Mouse (Mus musculus) telencephalon, adult 2 months (tissue): ENCODE data around the gene Vmp1.

ENCODE experiments used
- DNase-seq: peaks from one replicate; pipeline ENCODE4 v3.0.0-alpha.2; 2011; ENCODE audit warnings: low read depth, low spot score

The Vmp1 gene

DNA sequence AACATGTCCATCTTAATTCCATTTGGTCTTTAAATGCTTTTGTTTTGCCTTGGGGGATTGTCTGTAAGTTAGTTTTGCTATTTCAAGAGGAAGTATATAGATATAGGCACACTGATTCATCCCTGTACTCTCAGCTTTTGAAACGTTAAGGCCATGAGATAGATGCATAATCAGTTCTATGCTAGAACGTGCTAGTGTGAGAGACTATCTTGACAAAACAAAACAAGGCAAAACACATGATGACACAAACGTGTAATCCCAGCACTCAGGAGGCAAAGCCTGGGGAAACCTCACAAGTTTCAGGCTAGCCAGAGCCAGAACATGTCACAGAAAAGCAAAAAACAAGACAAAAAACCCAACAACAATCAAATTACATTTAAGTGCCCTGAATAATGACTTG lies 10.9 kb downstream of the Vmp1 start:
- no peak for DNase-seq

DNA sequence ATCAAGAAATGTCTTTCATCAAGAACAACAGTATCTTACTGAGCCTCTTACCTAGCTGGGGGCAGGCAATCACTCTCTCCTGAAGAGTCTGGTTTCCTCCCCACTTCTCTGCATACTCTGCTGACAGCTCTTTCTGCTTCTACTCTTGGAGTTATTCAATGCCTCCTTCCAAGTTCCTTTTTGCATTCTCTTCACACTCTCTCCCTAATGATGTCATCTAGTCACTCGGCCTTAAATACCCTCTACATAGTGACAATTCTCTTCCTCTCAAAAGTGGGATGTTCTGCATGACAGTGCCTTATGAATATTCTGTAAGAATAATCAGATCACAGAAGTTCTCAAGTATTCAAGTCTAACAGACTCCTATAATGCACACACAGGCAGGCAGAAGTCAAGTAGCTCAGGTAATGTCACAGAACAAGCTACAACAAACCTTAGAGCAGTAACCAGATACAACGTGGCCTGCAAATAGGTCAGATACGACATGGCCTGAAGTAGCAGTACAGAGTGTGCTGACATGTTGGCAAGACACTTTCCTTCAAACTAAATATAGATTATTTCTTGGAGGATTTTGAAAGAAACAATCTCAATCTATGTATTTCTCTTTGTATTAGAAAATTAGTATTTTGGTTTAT lies 12.5 kb downstream of the Vmp1 start:
- DNase-seq = peak; percentile 83

DNA sequence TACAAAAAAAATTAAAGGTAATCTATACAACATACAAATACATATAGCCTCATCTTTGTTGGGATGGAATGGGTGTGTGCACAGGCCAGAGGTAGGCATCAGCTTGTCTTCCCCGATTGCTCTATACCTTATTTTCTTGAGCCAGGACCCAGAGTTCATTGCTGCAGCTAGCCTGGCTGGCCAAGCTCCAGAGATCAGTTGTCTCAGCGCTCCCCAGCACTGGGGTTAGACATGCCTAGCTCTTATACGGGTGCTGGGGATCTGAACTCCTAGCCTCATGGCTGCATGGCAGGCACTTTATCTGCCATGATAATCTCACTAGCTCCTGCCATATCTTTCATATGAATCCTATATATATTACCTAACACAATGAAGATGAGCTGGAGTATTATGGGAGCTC lies 15.5 kb downstream of the Vmp1 start:
- no peak for DNase-seq

DNA sequence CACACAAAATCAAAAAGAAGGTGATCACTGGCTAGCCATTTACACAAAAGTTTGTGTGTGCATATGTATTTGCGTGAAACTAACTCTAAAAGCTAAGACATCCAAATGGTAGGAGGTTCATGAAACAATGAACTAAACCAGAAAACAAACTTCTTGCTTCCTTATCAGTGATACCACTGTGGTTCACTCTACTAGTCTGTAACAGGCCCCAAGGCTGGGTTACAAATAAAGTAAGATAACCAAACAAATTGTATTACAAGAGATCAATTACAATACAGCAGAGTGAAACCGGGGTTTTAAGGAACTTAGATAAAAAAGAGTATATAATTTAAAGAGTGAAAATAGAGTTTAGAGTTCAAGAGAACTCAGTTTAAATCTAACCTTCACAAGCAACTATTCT lies 16.1 kb downstream of the Vmp1 start:
- DNase-seq = no peak

DNA sequence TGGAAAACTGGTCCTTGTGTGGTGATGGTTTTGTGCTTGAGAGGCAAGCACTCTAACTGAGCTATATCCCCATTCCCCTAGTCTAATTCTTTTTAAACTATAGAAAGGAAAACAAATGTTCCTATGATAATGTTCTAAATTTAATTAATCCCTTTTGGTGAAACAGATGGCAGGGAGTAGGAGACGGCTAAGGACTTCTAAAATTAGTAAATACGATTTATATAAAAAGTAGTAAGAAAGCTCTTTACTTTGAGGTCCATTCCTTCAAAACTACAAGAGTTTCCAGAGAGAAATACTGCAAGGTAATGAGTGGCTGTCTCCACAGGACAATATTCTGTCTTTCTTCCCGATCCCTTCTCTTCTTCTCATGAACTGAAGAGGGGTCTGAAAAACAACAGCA lies 19.2 kb downstream of the Vmp1 start:
- DNase-seq = peak; percentile 77

DNA sequence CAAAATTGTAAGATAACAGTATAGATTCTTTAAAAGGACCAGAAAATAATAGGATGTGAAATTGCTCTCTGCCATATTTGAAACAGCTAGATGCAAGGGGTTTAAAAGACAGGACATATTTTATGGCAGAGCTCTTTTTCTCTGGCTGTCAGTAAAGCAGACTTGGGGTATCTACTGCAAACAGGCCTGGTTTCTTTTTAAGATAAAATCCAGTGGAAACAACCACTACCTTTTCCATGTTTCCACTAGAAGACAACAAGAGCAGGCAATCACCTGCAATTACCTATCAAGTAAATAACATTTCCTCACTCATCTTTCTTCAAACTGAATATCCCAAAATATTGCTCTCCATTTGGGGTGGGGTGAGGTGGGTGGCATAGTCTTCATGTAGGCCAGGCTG lies 19.7 kb downstream of the Vmp1 start:
- DNase-seq = no peak

DNA sequence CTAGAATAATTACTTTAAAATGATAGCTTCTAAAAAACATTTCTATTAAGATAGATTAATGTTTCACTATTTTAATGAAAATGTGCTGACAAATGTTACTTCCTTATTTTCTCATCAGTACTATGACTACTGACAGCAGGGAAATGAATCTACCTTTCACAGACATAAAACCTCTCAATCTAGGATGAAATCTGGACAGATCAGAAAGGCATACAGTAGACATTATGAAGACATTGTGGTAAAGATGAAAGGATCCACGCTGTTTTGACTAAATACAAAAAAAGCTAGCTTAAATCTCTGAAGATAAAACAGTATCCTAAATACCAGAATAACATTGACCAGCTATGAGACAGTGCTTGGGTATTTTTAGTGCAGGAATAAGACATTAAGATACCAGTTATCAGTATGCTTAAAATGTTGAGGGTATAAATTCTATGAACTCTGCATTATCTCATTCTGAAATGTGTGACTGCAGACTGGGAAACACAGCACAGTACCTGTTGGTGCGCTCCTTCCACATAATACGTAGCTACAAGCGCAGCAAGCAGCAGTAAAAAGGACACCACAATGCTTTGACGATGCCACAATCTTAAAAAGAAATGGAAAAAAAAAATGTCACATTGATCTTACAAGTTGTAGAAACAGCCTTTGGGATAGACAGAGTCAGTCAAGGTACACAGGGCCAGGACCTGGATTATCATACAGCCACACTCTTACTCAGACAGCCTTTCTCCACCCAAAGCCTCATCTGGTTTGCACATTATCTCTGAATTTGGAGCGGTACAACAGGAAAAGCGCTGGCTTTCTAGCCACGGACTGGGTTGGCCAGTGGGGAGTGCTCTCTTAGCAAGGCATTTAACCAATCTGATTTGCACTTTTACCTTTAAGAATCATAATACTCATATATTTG lies 20.4 kb downstream of the Vmp1 start:
- DNase-seq = no peak

DNA sequence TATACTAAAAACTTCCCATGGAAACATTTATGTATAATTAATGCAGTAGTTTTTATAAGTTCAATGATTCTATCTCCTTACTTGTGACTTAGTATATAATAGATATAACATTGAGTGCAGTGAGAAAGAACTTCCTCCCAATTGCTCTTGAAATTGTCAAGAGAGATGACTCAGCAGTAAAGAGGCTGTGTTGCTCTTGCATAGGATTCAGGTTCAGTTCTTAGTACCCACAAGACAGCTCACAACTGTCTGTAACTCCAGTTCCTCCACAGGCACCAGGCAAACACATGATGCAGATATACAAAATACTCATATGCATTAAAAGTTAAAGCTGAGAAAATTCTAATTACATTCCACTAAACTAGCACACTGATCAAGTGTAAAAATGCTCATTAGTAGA lies 25.8 kb downstream of the Vmp1 start:
- DNase-seq = no peak

DNA sequence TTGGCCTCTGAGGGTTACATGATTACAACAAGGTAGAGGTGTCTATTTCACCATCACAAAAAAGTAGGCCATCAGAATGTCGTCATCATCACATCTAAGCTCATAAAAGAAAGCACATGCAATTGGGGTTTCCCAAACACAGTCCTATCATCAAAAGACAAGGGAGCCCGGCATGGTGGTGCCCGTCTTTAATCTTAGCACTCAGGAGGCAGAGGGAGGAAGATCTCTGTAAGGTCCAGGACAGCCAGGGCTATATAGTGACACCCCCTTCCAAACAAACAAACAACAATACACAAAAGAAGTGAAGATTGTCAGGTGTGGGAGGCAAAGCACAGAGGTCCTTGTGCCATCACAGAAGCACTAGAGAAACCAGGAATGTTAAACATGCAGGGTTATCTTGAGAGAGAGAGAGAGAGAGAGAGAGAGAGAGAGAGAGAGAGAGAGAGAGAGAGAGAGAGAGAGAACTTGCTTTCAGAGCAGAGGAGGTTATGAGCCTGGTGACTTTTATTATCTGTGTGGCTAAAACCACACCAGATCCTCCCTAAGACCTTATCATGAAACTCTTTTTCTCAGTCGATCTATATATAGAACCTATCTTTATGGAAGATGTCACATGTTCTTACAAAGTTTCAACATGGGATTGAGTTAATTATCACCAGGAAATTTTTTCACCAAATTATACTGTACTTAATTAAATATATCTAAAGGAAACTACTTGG lies 26.6 kb downstream of the Vmp1 start:
- DNase-seq = no peak

DNA sequence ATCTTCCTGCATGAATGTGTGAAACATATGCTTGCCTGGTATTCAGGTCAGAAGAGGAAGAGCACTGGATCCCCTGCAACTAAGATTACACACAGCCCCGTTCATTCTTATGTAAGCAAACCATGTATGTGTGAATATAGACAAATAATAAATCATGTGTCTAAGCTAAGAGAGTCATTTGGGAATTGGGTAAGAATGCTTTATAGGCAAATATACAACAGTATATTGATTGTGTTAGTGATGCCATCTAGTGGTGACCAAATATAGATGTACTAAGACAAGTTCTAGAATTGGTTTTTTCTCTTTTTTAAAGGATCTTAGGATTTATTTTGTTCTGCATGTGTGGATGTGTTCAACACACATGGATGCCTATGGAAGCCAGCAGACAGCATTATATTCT lies 28.0 kb downstream of the Vmp1 start:
- no peak for DNase-seq

DNA sequence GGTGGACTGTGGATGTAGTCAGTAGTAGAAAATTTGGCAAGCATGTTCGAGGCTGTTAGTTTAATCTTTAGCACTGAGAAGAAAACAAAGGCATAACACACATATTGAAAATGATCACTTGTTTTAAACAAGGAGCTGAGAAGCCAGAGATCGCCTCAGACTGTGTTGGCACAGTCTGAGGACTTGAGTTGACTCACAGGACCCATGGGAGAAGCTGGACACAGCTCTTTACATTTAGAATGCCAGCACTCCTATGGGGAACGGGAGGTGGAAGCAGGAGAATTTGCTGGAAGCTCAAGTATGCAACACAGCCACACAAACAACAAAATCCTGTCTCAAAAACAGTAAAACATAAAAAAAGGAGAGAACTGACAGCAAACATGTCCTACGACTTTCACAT lies 29.5 kb downstream of the Vmp1 start:
- no peak for DNase-seq

DNA sequence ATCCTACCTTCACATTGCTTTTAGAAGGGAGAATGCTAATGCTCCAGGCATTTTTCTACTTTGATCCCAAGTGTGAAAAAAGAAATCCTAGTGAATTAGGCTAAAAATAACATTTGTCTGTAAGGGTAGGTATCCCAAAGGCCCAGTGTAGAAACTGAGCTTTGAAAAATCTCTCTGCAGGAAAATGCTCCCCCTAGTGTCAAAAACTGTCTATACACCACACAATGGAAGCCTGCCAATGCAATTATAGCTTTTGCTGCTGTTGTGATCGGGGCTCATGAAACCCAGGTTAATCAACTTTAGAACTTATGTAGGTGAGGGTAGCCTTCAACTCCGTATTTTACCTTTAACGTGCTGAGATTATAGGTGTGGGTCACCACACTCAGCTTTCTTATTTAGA lies 30.2 kb downstream of the Vmp1 start:
- peak; percentile 34 for DNase-seq

DNA sequence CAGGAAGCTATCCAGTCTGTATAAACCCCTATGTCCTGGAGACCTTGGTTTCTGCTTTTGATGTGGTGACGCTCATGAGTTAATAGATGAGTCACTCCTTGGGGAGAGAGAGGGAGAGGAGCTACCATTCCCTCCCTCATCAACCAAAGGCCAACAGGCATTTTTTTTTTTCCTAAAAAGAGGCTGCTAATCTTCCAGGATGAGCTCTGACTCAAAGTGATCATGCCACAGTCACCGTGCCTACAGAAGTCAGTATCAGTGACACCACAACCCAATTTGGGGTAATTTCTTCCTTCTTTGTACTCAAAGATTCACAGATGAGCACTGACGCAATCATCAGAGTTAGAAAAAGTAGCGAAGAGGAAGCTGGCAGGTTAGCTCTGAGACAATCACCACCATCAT lies 31.1 kb downstream of the Vmp1 start:
- no peak for DNase-seq

DNA sequence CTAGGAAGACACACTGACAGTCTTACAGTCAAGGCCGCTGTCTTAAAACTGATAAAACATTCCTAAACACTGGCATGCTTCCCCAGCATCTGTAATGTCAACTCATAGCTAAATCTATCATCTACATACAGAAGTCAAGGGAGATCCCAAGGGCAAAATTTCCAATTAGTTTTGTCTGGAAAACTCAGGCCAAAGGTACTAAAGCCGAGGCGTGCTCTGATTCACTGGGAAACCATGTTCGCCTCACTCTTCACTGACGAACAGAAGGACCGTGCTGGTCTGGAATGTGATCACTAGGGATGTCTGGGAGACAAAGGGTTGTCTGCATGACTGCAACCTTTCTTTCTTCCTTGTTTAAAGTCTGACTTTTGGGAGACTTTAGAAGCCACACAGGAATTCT lies 33.0 kb downstream of the Vmp1 start:
- DNase-seq = no peak

DNA sequence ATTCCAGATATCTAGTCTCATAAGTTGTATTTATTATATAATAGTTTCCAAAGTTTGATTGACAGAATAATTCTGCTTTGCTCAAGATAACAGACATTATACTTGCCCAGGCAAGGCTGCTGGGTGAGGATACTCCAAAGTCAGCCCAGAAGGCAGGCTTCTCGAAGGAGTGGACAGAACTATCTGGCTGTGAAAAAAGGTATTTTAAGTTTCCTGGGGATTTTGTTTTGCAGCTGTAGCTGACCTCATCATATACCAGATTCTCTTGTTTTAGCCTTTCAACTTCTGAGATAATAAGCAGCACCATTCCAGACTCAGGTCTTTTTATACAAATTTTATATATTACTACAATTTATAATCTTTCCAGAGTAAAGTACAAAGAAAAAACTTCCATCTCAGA lies 34.1 kb downstream of the Vmp1 start:
- no peak for DNase-seq

DNA sequence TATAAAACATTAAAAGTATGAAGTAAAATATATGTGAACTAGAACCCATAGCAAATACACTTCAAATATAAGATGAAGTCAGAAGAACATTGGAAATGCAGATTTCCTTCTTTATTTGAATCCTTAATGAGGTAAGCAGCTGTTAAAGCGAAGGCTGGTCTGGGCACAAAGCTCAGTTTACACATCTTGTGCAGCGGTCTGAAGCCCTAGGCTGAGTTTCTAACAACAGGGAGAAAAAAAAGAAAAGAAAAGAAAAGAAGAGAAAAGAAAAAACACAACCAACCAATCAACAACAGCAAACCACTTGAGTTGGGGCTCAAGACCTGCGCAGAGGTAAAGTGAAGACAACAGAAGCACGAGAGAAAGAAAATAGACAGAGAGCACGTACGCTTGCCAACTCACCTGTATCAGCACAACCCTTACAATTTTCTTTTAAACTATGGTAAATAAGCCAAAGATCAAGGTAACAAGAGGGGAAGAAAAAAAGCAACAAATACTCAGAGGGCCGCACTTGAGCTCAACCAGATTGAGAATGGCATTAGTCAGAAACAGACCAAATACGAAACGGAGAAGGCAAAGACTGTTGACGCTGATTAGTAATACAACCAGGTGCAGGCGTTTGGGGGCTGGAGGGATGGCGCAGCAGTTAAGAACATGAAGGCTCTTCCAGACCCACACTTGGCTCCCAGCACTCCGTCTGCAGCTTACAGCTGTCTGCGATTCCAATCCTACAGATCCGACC lies 35.8 kb downstream of the Vmp1 start:
- DNase-seq = no peak

DNA sequence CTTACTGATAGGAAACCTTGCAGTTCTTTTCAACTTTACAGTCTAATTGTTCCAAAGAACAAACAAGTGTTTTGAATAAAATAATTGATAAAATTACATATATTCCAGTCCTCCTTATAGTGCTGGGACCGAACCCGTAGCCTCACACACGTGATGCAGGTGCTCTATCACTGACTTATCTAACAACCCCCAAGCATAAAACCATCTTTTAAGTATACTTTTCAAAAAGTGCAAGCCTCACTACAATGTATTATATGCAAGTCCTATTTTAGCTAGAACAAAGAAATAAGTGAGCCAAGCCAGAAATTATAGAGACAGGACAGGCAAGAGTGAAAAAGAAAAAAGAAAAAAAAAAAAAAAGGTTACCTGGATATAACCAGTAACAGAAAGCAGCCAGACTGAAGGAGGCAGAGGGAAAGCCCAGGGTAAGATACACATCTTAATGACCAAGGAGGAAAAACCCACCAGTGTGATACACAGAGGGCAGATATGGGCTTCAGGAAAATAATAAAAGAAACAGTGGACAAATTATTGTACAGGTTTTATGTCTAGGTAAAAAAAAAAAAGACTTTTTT lies 36.7 kb downstream of the Vmp1 start:
- DNase-seq = no peak

DNA sequence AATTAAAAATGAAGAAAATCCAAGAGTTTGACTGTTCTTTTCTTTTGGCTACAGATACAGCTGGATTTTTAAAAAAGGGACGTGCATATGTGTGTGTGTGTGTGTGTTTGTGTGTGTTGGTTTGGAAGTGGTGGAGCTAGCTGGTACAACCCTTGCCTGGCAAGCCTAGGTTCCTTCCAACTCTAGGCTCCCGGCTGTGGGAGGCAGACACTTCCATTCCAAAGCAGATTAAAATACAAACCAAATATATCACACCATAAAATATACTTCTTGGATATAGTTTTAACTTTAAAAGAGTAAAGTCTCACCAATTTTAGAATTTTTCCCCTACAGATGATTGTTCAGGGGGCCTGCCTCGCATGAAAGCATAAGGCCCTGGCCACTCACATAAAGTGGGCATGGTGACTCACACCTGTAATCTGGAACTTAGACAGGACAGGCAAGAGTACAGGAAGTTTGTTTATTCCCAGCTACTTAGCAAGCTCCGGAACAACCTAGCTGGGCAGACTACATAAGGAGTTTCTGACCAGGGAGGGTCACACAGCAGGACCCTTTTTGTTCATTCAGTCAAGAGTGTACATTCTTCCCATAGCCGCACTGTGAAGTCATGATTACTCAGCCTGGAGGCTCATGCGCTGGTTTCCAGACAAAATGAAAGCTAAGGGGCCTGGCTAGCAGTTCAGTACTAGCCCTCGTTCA lies 37.4 kb downstream of the Vmp1 start:
- DNase-seq = peak; percentile 56

DNA sequence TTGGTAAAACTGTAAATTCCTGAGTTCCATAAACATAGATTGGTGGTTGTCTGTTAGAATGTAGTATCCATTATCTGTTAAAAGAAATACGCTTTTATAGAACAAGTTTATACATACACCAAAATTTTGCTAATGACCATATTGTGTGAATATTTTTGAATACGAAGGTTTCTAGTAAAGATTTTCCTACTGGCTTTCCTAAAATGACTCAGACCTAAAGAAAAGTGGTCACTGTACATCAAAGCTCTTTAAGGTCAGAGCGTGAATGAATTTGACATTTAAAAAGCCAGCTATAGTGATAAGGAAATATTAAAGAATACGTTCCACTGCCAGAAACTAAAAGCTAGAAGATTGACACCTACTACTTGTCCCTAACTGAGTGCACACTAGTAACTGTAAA lies 39.1 kb downstream of the Vmp1 start:
- no peak for DNase-seq

DNA sequence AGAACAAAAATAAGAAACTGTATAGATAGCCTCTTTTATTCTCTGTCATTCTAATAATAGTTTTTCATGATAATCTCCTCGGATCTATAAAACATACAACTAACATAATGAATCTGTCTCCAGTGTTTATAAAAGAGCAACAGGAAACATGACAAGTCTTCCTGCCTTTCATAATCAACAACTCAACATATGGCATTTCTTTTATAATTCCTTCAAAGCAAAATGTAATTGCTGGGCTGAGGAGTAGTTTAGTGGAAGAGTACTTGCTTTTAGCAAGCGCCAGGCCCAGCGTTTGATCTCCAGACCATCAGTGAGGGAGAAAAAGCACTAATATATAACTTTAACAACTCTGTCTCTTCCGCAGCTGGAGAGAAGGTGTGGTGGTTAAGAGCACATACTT lies 41.9 kb downstream of the Vmp1 start:
- no peak for DNase-seq

DNA sequence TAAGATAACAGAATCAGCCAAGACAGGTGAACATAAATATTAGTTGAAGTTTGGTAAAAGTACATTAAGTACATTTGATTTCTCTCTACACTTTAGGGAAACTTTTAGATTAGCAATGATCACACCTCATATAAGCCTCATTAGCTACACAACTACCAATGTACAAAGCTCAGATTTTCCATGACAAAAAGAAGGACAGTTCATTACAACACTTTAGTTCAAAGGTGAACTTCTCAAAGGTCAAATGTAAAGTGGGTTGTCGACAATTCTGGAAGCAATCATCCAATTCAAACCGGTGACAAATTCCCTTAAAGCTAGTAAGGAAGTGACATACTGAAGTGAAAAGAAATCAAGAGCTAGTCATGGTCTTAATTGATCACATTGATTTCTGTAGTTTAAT lies 45.9 kb downstream of the Vmp1 start:
- DNase-seq = no peak
